Mouse (Mus musculus) heart, embryonic 11.5 days (tissue): ENCODE results near the gene Ptchd1. TPM values are rescaled to one million over a fixed set of nuclear protein-coding genes. Genes with fewer than 3 reads are reported as not detected.

Source experiments
- ATAC-seq: fragments of 200-750 bp; cut with Nextera tagmentation; replicated peaks from 2 replicates; pipeline ENCODE4 v1.8.0; 2017; ENCODE audit warnings: moderate library complexity; ENCODE audit not compliant: insufficient number of reproducible peaks, low FRiP score, low TSS enrichment
- H3K27ac ChIP-seq: fragments of 300-500 bp; sonication (generic); 2 replicates; pipeline ENCODE4 v1.5.1; 2014; ENCODE audit warnings: mild to moderate bottlenecking, low read depth, low read length
- H3K27me3 ChIP-seq: fragments of 300-500 bp; sonication (generic); 2 replicates; pipeline ENCODE4 v1.6.1; 2014; ENCODE audit warnings: mild to moderate bottlenecking, low read length, mixed read lengths; ENCODE audit not compliant: control insufficient read depth, insufficient read depth
- H3K36me3 ChIP-seq: fragments of 300-500 bp; sonication (generic); 2 replicates; pipeline ENCODE4 v1.6.1; 2014; ENCODE audit warnings: mild to moderate bottlenecking, low read length, moderate library complexity, mixed read lengths; ENCODE audit not compliant: control insufficient read depth, insufficient read depth
- H3K4me1 ChIP-seq: fragments of 300-500 bp; sonication (generic); 2 replicates; pipeline ENCODE4 v1.6.1; 2014; ENCODE audit warnings: low read length; ENCODE audit not compliant: control insufficient read depth, insufficient read depth
- H3K4me2 ChIP-seq: fragments of 300-500 bp; sonication (generic); 2 replicates; pipeline ENCODE4 v1.6.1; 2014; ENCODE audit warnings: mild to moderate bottlenecking, moderate library complexity
- H3K4me3 ChIP-seq: fragments of 300-500 bp; sonication (generic); 2 replicates; pipeline ENCODE4 v1.5.1; 2014; ENCODE audit warnings: low read depth, low read length
- H3K9ac ChIP-seq: fragments of 300-500 bp; sonication (generic); 2 replicates; pipeline ENCODE4 v1.6.1; 2014; ENCODE audit warnings: mild to moderate bottlenecking, low read depth, low read length, moderate library complexity
- H3K9me3 ChIP-seq: fragments of 300-500 bp; sonication (generic); replicated peaks from 2 replicates; pipeline ENCODE4 v1.6.1; 2016; ENCODE audit warnings: low read length; ENCODE audit not compliant: control insufficient read depth
- WGBS: fragments of 180-500 bp; shearing (Covaris S2); extraction: QIAGEN DNeasy Blood & Tissue Kit; methylation state at CpG from one replicate; pipeline ENCODE4 v1.1.7; 2014; ENCODE audit not compliant: insufficient replicate concordance; 5-methylcytosine and 5-hydroxymethylcytosine counted together
- polyA plus RNA-seq: library from polyadenylated mRNA; unstranded; fragments of >200 nt; fragmentation: Nextera tagmentation; extraction: Ambion mirVana; gene quantifications from 2 replicates; pipeline ENCODE4 v1.2.1, GENCODE M21; 2014

Gene Ptchd1
- polyA plus RNA-seq = 0.28 and 0.34 TPM in 2 replicates

DNA sequence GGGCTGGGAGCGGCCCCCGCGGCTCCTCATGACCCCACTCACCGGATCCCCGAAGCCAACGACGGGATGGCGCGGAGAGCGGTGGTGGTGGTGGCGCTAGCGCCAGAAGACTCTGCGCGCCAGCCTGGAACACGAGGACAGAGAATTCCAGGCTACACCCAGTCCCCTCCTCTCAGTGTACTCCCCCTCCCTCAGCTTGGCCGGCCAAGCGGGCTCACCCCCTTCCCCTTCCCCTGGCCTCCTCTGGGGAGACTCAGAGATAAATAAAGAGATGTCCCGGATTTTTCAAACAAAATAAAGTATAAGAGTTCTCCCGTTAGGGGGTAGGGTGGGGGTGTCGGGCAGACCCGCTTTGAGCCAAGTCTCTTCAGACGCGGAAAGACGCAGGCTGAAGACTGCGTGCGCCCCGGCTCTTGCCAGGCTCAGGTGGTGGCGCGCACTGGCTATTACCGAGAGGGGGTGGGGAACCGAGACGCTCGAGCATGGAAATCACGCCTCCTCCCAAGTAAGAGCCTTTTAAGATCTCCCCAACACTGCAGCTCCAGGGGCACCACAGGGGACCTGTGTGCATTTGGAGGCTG is at the start of gene Ptchd1:
Ptchd1 (minus strand) TSS at position 114 of the 581 bp plus-strand sequence.
- Histone ChIP-seq H3K4me3 (peak within 1 kb of the TSS; percentile 47), H3K9ac (no peak within 1 kb of the TSS), H3K27ac (no peak within 1 kb of the TSS), H3K9me3 (no peaks in the 10 kb centered on the region), H3K36me3 (no peaks in the 10 kb centered on the region), H3K4me2 (peak within 1 kb of the TSS; percentile 75), H3K27me3 (peaks cover 29% of the 10 kb centered on the region), H3K4me1 (no peaks in the 10 kb centered on the region)
- peak; percentile 49; the same call in 1 of the 2 replicates for ATAC-seq
- 16% methylated on average over 34 of the region's 34 CpGs for WGBS

DNA sequence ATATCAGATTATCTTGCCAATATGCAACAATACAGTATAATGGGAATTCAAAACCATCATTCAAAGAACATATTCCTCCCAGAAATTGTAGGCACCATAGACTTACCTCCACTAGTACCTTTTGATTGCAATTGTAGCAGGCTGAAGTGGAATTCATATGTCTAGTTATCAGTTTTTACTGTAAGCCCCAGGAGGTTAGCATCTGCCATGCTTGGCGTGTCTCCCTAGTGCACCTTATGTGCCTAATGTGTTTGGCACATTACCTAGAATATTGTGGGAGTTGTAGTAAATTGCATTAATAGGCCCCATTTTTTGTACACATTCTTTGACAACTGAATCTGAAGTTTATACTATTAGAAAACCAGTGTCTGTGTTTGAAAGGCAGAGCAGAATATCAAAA is 34.4 kb upstream of the Ptchd1 start:
- H3K27ac ChIP-seq = no peak overlapping the region
- H3K9ac ChIP-seq = no peak overlapping the region
- no peak for ATAC-seq
- no peaks in the 10 kb centered on the region for H3K27me3 ChIP-seq
- no peaks in the 10 kb centered on the region for H3K9me3 ChIP-seq
- H3K4me2 ChIP-seq = no peak overlapping the region
- 64% methylated on average over 1 of the region's 1 CpGs for WGBS
- H3K4me1 ChIP-seq = no peaks in the 10 kb centered on the region
- no peaks in the 10 kb centered on the region for H3K36me3 ChIP-seq
- no peak overlapping the region for H3K4me3 ChIP-seq

DNA sequence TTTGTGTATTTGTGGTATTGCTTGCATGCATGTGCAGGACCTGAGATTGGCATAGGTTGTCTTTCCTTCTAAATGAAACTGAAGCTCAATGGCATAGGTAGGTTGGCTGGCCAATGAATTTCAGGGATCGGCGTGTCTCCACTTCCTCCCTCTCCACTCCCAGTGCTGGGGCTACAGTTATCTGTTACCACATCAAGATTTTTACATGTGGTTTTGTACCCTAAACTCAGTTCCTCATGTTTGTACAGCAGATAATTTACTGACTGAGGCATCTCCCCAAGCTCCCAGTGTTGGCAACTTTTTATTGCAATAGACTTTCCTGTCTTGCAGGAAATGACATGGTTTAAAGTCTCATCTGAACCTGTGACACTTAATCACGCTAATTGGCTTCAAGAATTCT is 22.4 kb upstream of the Ptchd1 start:
- Histone ChIP-seq H3K4me1 (no peaks in the 10 kb centered on the region), H3K9me3 (no peaks in the 10 kb centered on the region), H3K36me3 (no peaks in the 10 kb centered on the region), H3K27me3 (no peaks in the 10 kb centered on the region), H3K4me3 (no peak overlapping the region), H3K27ac (no peak overlapping the region), H3K9ac (no peak overlapping the region), H3K4me2 (no peak overlapping the region)
- 81% methylated on average over 3 of the region's 3 CpGs for WGBS
- ATAC-seq = no peak

DNA sequence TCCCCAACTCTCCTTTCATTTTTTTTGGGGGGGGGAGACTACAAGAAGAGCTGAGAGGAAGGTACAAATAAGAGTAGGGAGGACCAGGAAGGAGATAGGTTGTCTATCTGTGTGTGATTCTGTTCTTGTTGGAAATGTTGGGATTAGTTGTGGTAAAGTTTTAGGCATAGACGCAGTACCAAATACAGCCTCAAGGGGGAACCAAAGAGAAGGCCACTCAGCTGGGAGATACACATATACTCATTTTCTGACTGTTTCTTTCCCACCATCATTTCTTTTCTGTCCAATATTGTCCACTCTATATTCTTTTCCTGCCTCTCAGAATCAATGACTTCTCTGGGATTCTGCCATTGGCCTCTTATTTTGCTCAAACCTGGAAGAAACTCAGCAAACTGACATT is 20.4 kb upstream of the Ptchd1 start:
- no peak for ATAC-seq
- no peaks in the 10 kb centered on the region for H3K4me1 ChIP-seq
- no peak overlapping the region for H3K4me2 ChIP-seq
- H3K9me3 ChIP-seq = no peaks in the 10 kb centered on the region
- no peak overlapping the region for H3K9ac ChIP-seq
- no peak overlapping the region for H3K27ac ChIP-seq
- H3K4me3 ChIP-seq = no peak overlapping the region
- 13% methylated on average over 1 of the region's 1 CpGs for WGBS
- no peaks in the 10 kb centered on the region for H3K27me3 ChIP-seq
- H3K36me3 ChIP-seq = no peaks in the 10 kb centered on the region

DNA sequence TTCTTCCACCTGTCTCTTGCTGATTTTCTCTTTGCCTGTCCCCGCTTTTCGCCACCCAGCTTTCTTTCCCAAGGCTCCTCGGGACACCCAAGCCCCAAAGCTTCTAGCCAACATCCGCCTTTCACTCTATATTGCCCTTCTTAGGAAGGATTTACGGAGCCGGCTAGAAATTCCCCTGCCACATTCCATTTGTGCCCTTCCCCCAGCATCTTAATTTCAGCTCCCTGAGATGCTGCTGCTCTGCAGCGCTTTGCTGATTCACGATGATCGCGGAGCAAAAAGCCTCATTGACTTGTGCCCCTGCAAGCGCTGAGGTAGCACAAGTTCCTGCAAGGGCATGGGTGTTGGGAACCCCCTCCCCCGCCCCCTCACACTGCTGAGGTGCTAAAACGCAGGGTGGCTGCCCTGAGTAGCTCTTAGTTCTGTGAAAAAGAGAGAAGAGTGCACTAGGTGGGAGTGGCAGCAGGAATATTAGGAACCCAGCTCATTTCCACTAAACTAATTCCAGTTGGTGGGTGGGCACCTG is 2.1 kb upstream of the Ptchd1 start:
- Histone ChIP-seq H3K4me3 (no peak overlapping the region), H3K4me1 (no peaks in the 10 kb centered on the region), H3K9ac (no peak overlapping the region), H3K36me3 (no peaks in the 10 kb centered on the region), H3K27me3 (peaks cover 29% of the 10 kb centered on the region), H3K27ac (no peak overlapping the region), H3K4me2 (peak overlapping the region; percentile 41), H3K9me3 (no peaks in the 10 kb centered on the region)
- ATAC-seq = no peak
- WGBS = 8% methylated on average over 13 of the region's 13 CpGs

DNA sequence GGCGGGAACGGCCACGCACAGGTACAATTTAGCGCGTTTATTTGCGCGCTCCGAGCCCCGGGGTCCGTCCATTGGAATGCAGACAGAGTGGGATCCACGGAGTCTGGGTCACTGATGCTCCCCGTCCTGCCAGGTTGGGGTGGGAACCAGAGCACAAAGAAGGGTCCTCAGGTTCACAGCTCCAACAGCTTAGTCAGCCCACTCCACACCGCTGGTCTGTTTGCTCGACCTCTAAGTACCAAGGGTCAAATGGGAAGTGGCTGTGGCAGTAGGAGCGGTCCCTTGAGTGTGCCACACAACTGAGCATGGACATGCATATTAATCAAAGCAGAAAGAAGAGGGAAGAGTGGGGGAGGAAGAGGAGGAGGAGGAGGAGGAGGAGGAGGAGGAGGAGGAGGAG is 1.3 kb upstream of the Ptchd1 start:
- H3K9me3 ChIP-seq = no peaks in the 10 kb centered on the region
- peak overlapping the region; percentile 75 for H3K4me2 ChIP-seq
- no peaks in the 10 kb centered on the region for H3K4me1 ChIP-seq
- no peaks in the 10 kb centered on the region for H3K36me3 ChIP-seq
- peak overlapping the region; percentile 47 for H3K4me3 ChIP-seq
- H3K27me3 ChIP-seq = peaks cover 29% of the 10 kb centered on the region
- H3K27ac ChIP-seq = no peak overlapping the region
- ATAC-seq = 0 out of 2 replicates have a peak, but pooled peaks have one; percentile 31
- 12% methylated on average over 15 of the region's 15 CpGs for WGBS
- H3K9ac ChIP-seq = no peak overlapping the region

DNA sequence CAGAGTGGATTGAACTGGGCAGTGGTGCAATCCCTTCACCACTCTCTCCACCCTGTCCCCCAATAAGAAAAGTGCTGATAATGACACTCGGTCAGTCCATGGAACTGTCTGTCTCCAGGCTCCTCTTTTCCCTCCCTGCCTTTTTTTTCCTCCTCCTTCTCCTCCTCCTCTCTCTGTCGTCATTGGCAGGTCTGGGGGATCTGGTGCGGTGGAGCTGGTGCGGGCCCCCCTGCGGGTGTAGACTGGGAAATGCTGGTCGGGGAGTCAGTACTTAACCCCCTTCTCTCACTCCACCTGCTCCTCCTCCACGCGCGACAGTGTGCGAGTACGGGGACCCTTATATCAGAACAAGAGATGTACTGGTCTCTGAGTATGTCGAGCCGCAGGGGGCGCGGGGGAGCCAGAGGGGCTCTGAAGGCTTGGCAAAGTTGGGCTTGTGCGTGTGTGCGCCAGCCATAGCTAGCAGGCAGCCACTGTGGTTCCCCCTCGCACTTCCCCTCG is 777 bp upstream of the Ptchd1 start, which contains the start of gene Gm15155:
Gm15155 (plus strand) TSS at position 401 of the 501 bp plus-strand sequence.
- Histone ChIP-seq H3K9ac (no peak within 1 kb of the TSS), H3K27me3 (peaks cover 29% of the 10 kb centered on the region), H3K9me3 (no peaks in the 10 kb centered on the region), H3K27ac (no peak within 1 kb of the TSS), H3K4me2 (peak within 1 kb of the TSS; percentile 75), H3K4me1 (no peaks in the 10 kb centered on the region), H3K36me3 (no peaks in the 10 kb centered on the region), H3K4me3 (peak within 1 kb of the TSS; percentile 47)
- 0 out of 2 replicates have a peak, but pooled peaks have one; percentile 22 for ATAC-seq
- 9% methylated on average over 13 of the region's 19 CpGs for WGBS

DNA sequence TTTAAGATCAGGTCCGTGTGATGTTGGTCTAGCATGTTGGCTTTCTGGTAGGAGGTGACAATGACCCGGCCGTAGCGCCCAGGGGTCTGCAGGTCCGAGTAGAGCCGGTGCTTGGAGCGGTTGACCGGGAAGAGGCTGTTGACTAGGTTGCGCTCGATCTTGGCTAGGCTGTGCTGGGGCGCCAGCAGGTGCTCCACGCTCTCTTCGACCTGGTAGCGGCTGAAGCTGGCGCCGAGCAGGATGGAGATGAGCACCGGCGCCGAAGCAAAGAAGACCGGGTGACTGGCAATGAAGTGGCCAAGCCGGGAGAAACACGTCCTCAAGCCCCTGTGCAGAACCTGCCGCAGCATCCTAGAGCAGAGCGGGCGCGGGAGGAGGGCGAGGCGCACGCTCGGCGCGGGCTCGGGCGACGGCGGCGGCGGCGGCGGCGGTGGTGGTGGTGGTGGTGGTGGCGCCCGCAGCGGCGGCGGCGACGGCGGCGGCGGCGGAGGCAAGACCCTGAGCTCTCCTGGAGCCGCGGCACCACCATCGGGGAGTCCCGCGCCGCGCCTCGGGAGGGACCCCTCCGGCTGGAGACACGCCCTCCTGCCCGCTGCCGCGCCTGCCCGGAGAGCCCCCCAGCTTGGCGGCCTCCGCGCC is 534 bp downstream of the Ptchd1 start:
- WGBS = 14% methylated on average over 22 of the region's 69 CpGs
- no peaks in the 10 kb centered on the region for H3K36me3 ChIP-seq
- H3K9ac ChIP-seq = no peak overlapping the region
- H3K9me3 ChIP-seq = no peaks in the 10 kb centered on the region
- peak; percentile 35 for ATAC-seq
- peak overlapping the region; percentile 47 for H3K4me3 ChIP-seq
- no peaks in the 10 kb centered on the region for H3K4me1 ChIP-seq
- H3K4me2 ChIP-seq = peak overlapping the region; percentile 75
- H3K27ac ChIP-seq = no peak overlapping the region
- peaks cover 29% of the 10 kb centered on the region for H3K27me3 ChIP-seq
